Mouse (Mus musculus) cerebellum, adult (tissue): Measurements from ENCODE around the gene Cdc42ep2.

ENCODE experiments used
- ATAC-seq: cut with Nextera tagmentation; 2 replicates; pipeline ENCODE4 v1.9.2; 2017; ENCODE audit warnings: mild to moderate bottlenecking, moderate library complexity, mixed read lengths; ENCODE audit not compliant: insufficient number of reproducible peaks, low FRiP score, low TSS enrichment

The Cdc42ep2 gene

GRCm38 (mm10) chr19:5943404-5943803 is 18.8 kb upstream of the Cdc42ep2 start:
- ATAC-seq = no peak

DNA sequence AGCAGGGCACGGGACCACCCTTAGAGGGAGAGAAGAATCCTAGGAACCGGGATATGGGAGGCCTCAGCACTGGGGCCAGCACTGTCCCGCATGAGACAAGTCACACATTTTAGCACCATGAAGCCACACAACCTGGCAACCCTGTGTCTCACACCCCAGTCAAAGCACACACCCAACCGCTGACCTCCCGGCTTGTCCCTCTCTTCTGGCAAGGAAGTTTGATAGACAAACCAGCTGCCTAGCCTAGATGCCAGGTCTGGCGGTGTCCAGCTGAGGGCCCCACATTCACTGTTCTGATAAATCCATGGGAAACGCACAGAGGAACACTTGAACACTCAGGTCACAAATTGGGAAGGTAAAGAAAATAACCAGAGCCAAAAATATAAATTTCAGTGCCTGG is 18.0 kb upstream of the Cdc42ep2 start:
- ATAC-seq = no peak

- no peak for ATAC-seq
These were observed 16.0 kb upstream of the Cdc42ep2 start for GRCm38 (mm10) chr19:5940656-5941055.

DNA sequence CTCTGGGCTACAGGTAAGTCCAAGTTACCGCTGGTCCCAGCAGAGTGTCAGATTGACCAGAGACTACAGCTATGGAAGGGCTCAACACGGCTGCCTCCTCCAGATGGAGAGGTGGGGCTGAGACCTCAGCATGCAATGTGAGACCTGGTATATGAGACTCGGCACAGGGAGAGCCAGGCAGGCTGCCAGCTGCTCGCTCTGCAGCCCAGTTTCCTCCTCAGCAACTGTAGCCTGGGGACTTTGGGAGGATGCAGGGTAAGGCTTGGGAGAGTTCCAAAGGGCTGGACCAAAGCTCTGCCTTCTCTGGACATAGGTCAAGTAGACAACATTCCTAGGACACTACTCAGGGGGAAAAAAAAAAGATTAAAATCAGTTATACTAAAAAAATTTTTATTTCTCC is 15.6 kb upstream of the Cdc42ep2 start:
- peak; percentile 92; the same call in 1 of the 2 replicates for ATAC-seq

DNA sequence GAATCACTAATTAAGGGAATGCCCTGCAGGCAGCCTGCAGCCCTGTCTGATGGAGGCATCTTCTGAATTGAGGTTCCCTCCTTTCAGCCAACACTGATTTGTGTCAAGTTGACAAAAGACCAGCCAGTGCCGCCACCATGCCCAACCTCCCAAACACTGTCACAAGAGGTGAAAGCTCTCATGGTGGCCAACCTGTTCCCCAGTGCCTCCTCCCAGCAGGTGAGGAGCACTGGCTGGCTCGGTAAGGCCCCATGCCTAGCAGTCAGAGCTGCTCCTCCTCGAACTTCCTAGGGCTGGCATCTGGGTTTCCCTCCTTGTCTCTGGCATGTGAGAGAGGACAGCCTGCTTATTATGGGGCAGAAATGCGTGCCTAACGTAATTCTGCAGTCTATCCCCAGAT is 15.1 kb upstream of the Cdc42ep2 start:
- ATAC-seq = no peak; the same call in 1 of the 2 replicates

DNA sequence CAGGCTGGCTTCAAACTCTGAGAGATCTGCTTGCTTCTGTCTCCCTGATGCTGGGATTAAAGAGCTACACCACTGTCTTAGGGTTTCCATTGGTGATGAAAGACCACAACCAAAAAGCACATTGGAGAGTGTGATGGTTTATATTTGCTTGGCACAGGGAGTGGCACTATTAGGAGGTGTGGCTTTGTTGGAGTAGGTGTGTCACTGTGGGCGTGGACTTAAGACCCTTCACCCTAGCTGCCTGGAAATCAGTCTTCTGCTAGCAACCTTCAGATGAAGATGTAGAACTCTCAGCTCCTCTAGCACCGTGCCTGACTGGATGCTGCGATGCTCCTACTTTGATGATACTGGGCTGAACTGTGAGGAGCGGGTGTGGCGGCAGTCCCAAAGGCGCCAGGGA is 13.9 kb upstream of the Cdc42ep2 start:
- ATAC-seq = no peak

DNA sequence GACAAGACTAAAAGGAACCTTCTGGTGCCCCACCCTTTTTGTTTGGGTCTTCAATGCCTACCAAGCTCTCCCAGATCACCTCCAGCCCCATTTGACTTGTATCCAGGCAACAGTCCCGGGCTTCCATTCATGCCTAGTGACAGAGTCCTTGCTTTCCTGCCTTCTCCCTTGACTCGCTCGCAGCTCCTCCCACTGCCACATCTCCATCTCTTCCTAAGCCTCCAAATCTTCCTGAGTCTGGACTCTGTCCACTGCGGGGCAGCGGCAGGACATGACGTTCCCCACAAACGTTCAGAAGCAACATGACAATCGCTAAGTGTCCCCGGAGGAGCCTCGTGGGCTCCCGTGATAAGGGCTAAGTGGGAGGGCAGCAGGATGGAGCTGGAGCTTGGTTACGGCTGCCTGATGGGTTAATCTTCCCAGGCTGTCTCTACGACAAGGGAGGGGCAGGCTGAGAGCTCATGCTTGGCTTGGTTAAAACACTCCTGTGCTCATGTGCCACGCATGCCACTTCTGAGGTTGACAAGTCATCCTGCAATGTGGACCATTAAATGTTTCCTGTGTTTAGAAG is 13.3 kb upstream of the Cdc42ep2 start:
- no peak for ATAC-seq

DNA sequence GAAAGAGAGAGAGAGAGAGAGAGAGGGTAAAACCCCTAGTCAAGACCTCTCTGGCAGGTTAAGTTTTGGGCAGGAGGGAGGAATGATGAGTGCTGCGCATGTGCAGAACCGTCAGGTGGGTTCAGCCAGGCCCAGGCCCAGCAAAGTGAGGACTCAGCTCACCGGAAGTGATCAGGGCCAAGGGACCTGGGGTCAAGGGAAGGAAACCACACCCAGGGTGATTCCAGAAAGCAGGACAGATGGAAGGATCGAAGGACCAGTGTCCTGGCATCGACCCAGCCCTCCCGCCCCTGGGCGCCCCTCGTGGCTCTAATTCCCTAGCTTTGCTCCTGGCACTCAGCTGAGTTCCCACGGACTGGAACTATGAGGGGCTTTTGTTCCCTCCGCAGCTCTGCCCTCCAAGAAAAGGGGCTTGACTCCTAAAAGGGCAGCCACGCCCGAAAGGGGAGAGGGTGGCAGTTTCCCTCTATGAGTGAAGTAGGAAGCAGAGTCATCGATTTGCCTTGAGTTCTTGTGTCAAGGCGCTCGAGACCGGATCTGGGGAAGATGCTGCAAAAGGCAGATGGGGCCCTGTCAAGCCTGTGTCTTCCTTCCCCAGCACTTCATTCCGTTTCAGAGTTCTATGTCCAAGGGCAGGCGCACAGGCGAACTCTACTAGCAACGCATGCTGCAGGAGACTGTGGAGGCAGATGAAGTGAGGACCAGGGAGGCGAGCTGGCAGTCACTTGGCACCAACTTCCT is 12.6 kb upstream of the Cdc42ep2 start:
- ATAC-seq = no peak

DNA sequence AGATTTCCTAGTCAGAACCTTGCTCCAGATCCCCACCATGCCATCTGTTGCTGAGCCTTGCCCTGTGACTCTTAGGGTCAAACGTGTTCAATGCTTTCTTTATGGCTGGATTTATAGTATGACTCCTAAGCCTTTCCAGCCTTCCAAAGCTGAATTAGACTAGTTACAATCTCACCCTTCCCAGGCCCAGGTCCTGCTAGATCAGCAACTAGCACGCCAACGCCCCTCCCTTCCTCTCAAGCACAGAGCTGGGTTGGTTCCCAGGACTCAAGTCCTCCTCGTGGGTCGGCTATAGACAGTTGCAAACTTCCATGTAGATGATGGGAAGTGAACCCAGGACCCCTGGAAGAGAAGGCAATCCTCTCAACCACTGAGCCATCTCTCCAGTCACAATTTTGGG is 11.1 kb upstream of the Cdc42ep2 start:
- no peak for ATAC-seq

DNA sequence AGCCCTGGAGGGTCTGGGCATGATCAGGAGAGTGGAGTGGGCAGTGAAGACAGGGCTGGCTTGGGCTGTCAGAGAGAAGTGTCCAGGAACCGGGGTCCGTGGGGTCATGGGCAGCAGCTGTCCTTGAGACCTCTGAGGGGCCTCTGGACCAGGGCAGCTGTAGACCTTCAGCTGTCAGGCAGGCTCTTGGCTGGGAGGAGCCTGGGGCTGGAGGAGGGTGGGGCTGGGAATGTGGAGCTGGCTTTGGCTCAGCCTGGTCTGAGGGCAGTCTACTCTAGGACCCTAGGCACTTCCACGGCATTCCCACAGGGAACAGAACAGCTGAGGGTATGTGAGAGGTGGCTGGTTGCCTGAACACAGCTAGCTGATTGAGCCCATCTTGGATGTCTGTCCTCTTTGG is 10.7 kb upstream of the Cdc42ep2 start:
- ATAC-seq = no peak

GRCm38 (mm10) chr19:5929634-5930596 is 5.3 kb upstream of the Cdc42ep2 start:
- ATAC-seq = no peak

DNA sequence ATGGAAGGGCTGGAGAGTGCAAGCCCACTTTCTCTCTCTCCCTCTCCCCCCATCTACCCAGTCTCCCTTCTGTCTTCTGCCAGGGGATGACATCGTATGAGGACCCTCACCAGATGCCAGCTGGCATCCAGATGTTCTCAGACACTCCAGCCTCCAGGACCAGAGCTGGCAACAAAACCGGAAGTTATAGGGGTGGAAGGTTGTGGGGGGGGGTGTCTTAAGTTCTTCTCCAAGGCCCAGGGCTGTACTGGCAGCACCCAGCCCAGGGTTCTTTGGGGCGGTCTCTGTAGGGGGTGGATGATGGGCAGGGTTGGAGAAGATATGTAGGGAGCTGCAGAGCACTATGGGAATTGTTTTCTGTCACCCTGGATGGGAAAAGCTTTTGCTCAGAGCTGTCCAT is 3.9 kb upstream of the Cdc42ep2 start:
- no peak for ATAC-seq

DNA sequence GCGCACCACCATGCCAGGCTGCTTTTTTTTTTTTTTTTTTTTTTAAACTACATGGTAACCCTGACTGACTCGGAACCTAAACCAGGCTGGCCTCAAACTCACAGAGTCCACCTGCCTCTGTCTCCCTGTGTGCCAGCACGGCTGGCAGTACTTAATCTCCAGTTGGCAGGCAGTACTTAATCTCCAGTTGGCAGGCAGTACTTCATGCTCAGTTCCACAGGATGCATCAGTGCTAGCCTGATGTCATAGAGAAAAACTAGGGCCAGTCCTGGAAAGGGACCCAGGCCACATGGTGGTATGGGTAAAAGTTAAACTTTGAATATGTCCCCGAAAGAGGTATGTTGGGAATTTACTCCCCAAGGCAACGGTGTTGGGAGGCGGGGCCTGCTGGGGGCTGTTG is 3.5 kb upstream of the Cdc42ep2 start:
- no peak for ATAC-seq

GRCm38 (mm10) chr19:5927532-5927931 is 2.9 kb upstream of the Cdc42ep2 start:
- no peak for ATAC-seq

DNA sequence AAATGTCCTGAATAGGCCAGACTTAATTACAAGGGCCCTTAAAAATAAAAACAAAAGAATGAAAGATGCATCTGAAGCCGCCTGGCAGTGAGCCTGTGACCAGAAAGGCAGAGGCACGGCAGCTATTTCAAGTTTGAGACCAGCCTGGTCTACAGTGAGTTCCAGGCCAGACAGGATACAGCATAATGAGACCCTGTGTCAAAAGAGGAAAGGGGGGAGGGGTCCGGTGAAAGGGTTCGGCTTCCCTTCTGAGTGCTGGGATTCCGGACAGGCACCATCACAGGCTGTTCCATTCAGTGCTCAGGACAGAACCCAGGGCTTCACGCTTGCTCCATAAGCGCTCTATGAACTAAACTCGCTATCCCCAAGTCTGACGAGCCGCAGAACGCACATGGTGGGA is 2.4 kb upstream of the Cdc42ep2 start:
- no peak for ATAC-seq

- no peak for ATAC-seq
These were observed 767 bp upstream of the Cdc42ep2 start for GRCm38 (mm10) chr19:5925311-5925855.

GRCm38 (mm10) chr19:5923990-5924712 is 465 bp downstream of the Cdc42ep2 start:
- peak; percentile 72; the same call in 1 of the 2 replicates for ATAC-seq

DNA sequence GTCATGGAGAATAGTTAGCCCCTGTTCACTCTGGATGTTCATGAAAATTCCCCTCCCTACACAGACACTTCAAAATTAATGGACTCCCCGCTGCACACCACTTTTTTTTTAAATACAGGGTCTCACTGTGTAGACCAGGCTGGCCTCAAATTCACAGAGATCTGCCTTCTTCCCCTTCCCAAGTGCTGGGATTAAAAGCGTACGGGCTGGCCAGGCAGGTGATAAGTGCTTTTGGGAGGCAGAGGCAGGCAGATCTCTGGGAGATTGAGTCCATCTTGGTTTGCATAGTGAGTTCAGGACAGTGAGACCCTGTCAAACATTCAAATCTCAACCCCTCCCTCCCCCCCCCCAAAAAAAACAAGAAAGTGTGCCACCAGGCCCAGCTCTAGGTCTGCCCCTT is 1.7 kb downstream of the Cdc42ep2 start:
- no peak for ATAC-seq

- ATAC-seq = no peak
These were observed 2.3 kb downstream of the Cdc42ep2 start for GRCm38 (mm10) chr19:5922119-5922942.
